Mouse (Mus musculus): Measurements from ENCODE around the gene Daglb.

DNA sequence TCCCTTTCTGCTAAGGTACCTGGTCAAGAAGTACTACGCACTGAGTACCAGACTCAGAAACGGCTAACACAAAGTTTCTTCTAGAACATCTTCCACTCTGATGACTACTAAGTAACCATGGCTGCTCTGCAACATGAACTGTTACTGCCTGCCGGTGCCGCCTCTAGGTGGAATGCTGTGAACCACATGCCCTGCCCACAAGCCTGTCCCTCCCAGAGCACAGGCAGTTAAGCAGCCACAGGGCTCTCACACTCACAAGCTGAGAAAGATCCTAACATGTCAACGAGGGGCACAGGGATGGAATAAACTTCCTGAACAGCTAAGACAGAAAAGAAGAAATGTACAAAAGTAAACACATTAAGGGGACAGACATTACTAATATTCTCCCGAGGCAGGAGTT lies 53.1 kb downstream of the Daglb start:
- TF ChIP-seq CTCF (IDR thresholded peaks at IDR 0.05; ENCODE audit: extremely low read depth, insufficient read depth, insufficient read length, insufficient replicate concordance) (no peak), POLR2A (IDR thresholded peaks at IDR 0.05; ENCODE audit: low read depth, low read length) (no peak)
